Mouse (Mus musculus) spleen, adult 2 months (tissue): ENCODE measurements at regions not wholly inside any gene's neighbourhood (a gene's known extent, or its start where the extent isn't known, plus 50 kb on each side); places are given as distances from the start of the nearest gene placed in this dataset.

Experiments used
- DNase-seq, 2 experiments: peaks; one replicate each; pipeline versions ENCODE4 v3.0.0 to v3.0.0-alpha.2; 2012 to 2021; ENCODE audit warnings: low spot score in 2 of 2, low read depth in 1 of 2
- H3K27ac ChIP-seq: fragments of 200-500 bp; 2 replicates; pipeline ENCODE4 v1.5.1; 2012; ENCODE audit warnings: low read length, inconsistent platforms; ENCODE audit not compliant: insufficient read depth
- H3K27me3 ChIP-seq: fragments of 200-500 bp; 2 replicates; pipeline ENCODE4 v1.6.1; 2012; ENCODE audit warnings: mild to moderate bottlenecking, moderate library complexity, low read length, inconsistent platforms; ENCODE audit not compliant: control insufficient read depth, insufficient read depth
- H3K36me3 ChIP-seq: fragments of 200-500 bp; 2 replicates; pipeline ENCODE4 v1.6.1; 2012; ENCODE audit warnings: mild to moderate bottlenecking, low read length, inconsistent platforms; ENCODE audit not compliant: control insufficient read depth, insufficient read depth
- H3K4me1 ChIP-seq: fragments of 200-500 bp; 2 replicates; pipeline ENCODE4 v1.6.1; 2011; ENCODE audit warnings: inconsistent platforms; ENCODE audit not compliant: control insufficient read depth, insufficient read depth, insufficient read length
- H3K4me3 ChIP-seq: fragments of 200-500 bp; 2 replicates; pipeline ENCODE4 v1.5.1; 2011; ENCODE audit warnings: mild to moderate bottlenecking, inconsistent platforms; ENCODE audit not compliant: insufficient read depth, insufficient read length; ENCODE audit errors: extremely low read depth
- CTCF ChIP-seq: fragments of 200-500 bp; IDR thresholded peaks from 2 replicates; pipeline ENCODE4 v1.5.1; 2011; ENCODE audit warnings: mild to moderate bottlenecking, inconsistent platforms; ENCODE audit not compliant: insufficient read depth, insufficient read length, insufficient replicate concordance; ENCODE audit errors: extremely low read depth
- POLR2A ChIP-seq: fragments of 200-500 bp; IDR thresholded peaks from 2 replicates; pipeline ENCODE4 v1.6.1; 2011; ENCODE audit warnings: low read depth, low read length, inconsistent platforms
- WGBS: fragments of 180-500 bp; shearing (Covaris S2); methylation state at CpG from one replicate; pipeline ENCODE4 v1.1.7; 2018; 5-methylcytosine and 5-hydroxymethylcytosine counted together

DNA sequence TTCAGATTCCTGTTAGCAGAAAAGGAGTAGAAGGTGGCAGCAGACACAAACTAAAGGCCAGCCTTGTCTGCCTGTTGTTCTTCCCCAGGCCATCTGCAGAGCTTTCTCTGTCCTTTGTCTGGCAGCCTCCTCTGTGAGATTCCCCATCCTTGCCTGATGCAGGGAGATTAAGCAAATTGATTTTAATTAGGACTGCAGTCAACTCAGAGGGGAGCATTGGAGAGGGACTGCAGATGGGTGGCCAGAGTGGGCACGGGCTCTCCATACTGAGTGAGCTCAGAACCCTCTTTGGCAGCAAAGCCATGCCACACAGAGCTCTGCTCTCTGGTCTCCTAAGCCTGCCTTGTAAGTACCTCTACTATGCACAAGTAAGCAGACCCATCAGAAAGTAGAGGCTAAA lies 158.5 kb downstream of the Maf start:
- TF ChIP-seq CTCF (no peak), POLR2A (no peak)
- Histone ChIP-seq H3K4me3 (no peak overlapping the region), H3K36me3 (no peaks in the 10 kb centered on the region), H3K27me3 (no peaks in the 10 kb centered on the region), H3K27ac (no peak overlapping the region), H3K4me1 (no peaks in the 10 kb centered on the region)
- DNase-seq = no peak
- 85% methylated on average over 1 of the region's 1 CpGs for WGBS

DNA sequence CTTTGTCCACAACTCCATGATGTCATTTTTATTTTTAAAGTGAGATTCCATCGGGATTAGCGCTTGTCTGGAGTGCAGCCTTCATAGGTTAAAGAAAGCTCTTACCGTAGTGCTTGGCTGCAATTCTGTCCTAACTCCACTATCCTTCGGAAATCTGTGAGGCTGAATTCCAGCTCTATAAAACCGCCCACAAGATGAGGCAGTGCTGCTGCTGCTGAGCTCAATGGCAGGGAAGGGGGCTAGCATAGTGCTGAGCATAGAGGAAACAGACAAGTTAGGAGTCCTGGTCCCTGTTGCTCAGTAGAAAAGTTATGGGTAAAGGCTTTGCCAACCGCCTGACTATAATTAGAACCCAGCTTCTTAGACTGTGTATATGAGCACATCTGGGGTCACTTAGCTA lies 163.5 kb downstream of the Maf start:
- no peak for DNase-seq
- H3K4me1 ChIP-seq = no peaks in the 10 kb centered on the region
- no peak overlapping the region for H3K27ac ChIP-seq
- no peak overlapping the region for H3K4me3 ChIP-seq
- 90% methylated on average over 6 of the region's 6 CpGs for WGBS
- H3K36me3 ChIP-seq = no peaks in the 10 kb centered on the region
- TF ChIP-seq CTCF (no peak), POLR2A (no peak)
- no peaks in the 10 kb centered on the region for H3K27me3 ChIP-seq

DNA sequence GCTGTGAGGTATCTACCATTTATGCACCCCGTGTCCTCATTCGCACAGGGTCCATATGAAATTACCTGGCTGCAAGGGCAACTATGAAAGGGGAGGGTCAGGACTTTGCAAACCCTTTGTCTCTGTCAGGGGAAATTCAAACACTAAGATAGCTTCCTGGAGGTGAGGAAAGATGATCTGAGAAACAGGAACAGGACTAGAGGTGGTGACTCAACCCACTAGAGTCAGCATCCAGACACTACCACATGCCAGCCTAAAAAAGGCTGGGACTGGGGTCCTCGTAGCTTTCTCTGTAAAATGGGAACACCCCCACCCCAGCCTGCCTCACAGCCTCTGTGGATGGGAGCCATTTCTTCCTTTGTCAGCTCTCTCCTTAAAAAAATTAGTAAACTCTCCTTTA lies 164.7 kb downstream of the Maf start:
- 87% methylated on average over 3 of the region's 3 CpGs for WGBS

DNA sequence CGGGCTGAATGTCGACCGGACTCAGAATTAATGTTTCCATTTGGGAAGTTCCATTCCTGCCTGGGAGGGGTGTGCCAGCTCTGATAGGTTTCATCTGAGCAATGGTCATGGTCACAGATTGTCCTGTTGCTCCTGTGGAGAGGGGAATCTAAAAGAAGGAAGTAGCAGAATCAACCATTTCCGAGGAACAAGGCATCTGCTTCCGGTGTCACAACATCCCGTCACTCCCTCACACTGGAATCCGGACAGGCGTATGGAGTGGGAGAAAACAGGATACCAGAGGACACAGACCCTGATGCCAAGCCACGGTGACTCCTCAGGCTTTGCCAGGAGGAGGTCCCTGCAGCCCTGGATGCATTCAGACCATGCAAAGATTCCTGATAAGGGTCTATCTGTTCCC lies 168.0 kb downstream of the Maf start:
- Histone ChIP-seq H3K27me3 (no peaks in the 10 kb centered on the region), H3K36me3 (no peaks in the 10 kb centered on the region), H3K4me3 (no peak overlapping the region), H3K27ac (no peak overlapping the region), H3K4me1 (no peaks in the 10 kb centered on the region)
- TF ChIP-seq POLR2A (no peak), CTCF (no peak)
- WGBS = 61% methylated on average over 9 of the region's 9 CpGs
- no peak for DNase-seq

More for the DNA sequence above, 164.7 kb downstream of the Maf start:
- no peak for DNase-seq
- no peaks in the 10 kb centered on the region for H3K27me3 ChIP-seq
- no peaks in the 10 kb centered on the region for H3K4me1 ChIP-seq
- no peak overlapping the region for H3K27ac ChIP-seq
- H3K4me3 ChIP-seq = no peak overlapping the region
- TF ChIP-seq CTCF (no peak), POLR2A (no peak)
- H3K36me3 ChIP-seq = no peaks in the 10 kb centered on the region

DNA sequence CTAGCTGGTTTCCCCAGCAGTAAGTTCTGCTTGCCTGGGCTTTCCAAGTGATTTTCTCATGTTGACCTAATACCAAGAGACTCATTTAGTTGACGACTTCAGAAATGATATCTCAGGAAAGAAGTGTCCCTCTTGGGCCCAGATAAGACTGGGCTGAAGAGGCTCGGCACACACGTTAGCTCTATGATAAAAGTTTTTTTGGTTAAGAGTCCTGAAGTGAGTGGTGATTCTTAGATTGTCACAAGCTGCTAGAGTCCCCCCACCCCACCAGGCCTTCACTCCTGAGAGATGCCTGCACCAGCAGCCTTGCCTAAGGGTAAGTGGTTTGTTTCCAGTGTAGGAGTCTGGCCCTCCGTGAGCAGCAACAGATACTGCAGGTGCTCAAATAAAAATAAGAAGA lies 169.4 kb downstream of the Maf start:
- TF ChIP-seq CTCF = no peak
- no peak for TF ChIP-seq POLR2A
- Histone ChIP-seq H3K27ac (no peak overlapping the region), H3K36me3 (no peaks in the 10 kb centered on the region), H3K27me3 (no peaks in the 10 kb centered on the region), H3K4me1 (no peaks in the 10 kb centered on the region), H3K4me3 (no peak overlapping the region)
- no peak for DNase-seq
- 83% methylated on average over 4 of the region's 4 CpGs for WGBS

DNA sequence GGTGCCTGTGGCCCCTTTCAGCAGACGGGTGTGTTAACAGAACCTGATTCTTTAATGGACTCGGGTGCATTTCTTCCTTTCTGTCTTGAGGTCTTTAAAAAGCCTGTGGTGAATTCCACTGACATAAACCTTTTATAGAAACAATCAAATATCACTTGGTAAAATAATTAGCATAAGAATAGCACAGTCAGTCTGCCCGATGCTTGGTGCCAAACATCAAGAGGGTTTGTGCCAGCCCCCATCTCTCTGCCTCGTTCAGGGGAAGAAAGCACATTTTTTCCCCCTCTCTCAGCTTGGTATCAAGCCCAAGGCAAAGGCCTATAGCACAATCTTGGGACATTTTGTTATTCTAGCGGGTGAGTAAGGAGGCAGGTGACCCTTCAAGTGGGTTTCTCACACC lies 169.8 kb downstream of the Maf start:
- 77% methylated on average over 5 of the region's 5 CpGs for WGBS
- H3K4me1 ChIP-seq = no peaks in the 10 kb centered on the region
- no peak overlapping the region for H3K27ac ChIP-seq
- DNase-seq = no peak
- no peak overlapping the region for H3K4me3 ChIP-seq
- H3K27me3 ChIP-seq = no peaks in the 10 kb centered on the region
- TF ChIP-seq CTCF = no peak
- no peak for TF ChIP-seq POLR2A
- no peaks in the 10 kb centered on the region for H3K36me3 ChIP-seq

DNA sequence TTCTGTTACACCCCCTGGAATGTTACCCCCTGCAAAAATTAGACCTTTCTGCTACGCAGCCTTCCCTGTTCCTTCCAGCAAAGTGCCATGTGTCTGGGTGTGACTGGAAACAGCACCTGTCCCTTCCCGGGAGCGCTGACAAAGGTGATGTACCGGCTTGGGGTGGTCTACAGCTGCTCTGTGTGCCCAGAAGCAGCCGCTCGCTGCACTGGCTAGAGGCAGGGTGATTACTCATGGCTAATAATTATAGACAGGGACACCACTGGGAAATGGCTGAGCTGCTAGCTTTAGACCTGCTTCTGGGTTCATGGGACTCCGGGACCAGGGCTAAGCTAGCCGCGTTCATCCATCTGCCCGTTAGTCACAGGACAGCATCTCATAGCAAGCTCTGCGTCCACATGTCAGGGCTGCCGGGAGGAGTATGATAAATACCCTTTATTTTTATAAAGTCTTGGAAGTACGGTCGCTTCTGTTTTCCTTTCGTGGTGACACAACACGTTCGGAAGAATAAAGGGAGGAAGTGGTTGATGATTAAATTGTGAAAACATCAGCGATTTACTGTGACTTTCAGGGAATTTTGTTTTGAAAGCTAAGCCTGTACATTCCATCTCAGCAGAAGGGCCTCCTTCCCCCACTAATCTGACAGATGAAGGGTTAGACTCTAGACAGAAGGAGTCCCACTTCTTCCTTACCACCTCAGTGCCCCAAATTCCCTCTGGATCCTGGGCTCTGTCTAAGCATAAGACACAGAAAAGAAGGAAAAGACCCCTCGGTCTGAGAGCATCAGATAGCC lies 170.8 kb downstream of the Maf start:
- Histone ChIP-seq H3K4me3 (no peak overlapping the region), H3K4me1 (no peaks in the 10 kb centered on the region), H3K36me3 (no peaks in the 10 kb centered on the region), H3K27me3 (no peaks in the 10 kb centered on the region), H3K27ac (no peak overlapping the region)
- 82% methylated on average over 19 of the region's 19 CpGs for WGBS
- no peak for DNase-seq
- TF ChIP-seq POLR2A (no peak), CTCF (no peak)
